Mouse (Mus musculus): ENCODE results near the gene Cyba.
A peak's percentile ranks its signal among the peaks of the same experiment; 100 is the strongest.

DNA sequence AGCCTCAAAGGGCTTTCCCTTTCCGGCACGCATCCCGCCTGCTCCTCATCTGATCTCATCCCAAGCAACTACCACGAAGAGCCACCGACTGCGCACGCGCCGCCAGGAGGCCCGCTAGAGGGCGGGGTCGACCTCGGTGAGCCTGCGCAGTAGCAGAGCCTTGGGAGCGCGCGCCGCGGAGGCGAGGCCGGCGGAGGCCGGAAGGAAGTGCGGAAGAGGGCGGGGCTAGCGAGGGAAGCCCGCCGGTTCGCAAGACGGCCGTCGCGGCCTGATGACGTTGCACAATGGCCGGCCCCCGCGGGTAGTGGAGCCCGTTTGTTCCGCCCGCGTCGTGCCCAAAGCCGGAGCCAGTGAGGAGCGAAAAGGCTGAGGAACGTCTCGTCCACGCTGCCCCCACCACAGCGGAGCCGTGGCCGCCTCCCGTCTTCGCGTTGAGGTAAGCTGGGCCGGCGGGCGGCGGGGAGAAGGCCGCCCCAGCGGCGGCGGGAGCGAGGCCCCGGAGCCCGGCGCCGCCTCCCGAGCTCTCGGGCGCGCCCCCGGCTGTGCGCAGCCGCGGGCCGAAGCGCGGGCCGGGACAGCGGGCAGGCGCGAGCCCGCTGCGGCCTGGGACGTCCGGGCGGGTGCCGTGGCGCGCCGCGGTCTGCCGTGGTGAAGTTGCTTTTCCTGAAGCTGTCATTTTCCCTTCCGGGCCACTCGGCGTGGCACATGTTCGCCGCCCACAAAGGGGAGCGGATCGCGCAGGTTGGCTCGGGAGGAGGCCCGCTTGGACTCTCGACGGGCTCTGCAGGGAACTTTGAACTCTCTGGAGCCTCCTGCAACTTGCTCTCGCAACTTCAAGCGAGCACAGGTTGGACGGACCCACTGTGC lies 56.1 kb downstream of the Cyba start, which contains the start of gene Zc3h18:
- peak; percentile 29; the same call in 1 of the 2 replicates for TF ChIP-seq POLR2A (IDR thresholded peaks at IDR 0.05; ENCODE audit: extremely low read depth, insufficient read depth, low read length)
- 0 out of 2 replicates have a peak, but pooled peaks have one; percentile 6 for TF ChIP-seq CTCF (IDR thresholded peaks at IDR 0.05; ENCODE audit: low read depth, low read length)
